Mouse (Mus musculus) layer of hippocampus, adult 2 months (tissue): ENCODE results near the gene Lamb3. TPM values are rescaled to one million over a fixed set of nuclear protein-coding genes. Genes with fewer than 3 reads are reported as not detected.

ENCODE experiments used
- DNase-seq, 2 experiments: peaks; one replicate each; pipeline ENCODE4 v3.0.0; 2022; ENCODE audit warnings: low spot score in 2 of 2
- H3K27ac ChIP-seq: fragments of 200-600 bp; 2 replicates; pipeline ENCODE4 v1.8.1; 2022
- H3K4me3 ChIP-seq: fragments of 200-600 bp; 2 replicates; pipeline ENCODE4 v1.8.1; 2022; ENCODE audit warnings: mild to moderate bottlenecking
- CTCF ChIP-seq: fragments of 200-600 bp; conservative IDR thresholded peaks from 2 replicates; pipeline ENCODE4 v1.8.1; 2022; ENCODE audit warnings: antibody characterized with exemption, mild to moderate bottlenecking, moderate library complexity
- total RNA-seq, 2 experiments: library from RNA; stranded (reverse); gene quantifications; 2 replicates each; pipeline ENCODE4 v1.2.3; 2021

The Lamb3 gene
- total RNA-seq, 2 experiments from 2014 or later = 0.82 to 1.4 TPM

GRCm38 (mm10) chr1:193259559-193259958 is 52.1 kb downstream of the Lamb3 start:
- DNase-seq = no peak
- H3K4me3 ChIP-seq = no peak overlapping the region
- no peak for TF ChIP-seq CTCF
- no peak overlapping the region for H3K27ac ChIP-seq

DNA sequence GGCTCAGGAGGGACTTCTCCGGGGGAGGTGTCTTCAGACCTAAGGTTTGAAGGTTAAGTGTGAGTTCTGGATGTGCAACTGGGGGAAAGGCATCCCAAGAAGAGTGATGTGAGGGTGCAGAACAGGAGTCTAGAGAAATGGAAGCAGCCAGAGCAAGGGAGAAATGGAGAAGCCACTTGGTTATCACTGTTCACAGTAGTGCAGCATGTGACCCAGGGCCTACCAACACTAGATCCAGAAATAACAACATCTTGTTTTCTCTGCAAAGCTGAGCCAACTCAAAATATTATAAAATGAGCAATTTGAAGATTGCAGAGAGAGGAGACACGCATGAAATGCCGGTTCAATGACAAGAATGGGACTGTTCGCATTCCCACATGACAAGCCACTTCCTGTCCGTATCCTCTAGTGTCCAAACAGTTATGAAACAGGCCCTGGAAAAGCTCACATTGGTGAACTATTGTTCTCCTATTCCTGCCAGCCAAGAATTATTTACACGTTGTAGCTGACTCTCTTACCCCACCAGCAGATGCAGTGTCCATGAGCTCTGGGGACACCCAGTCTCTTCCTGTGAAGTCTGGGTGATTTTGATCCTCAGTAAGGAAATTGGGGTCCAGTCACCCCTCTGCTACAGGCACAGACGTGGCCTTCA is 54.5 kb downstream of the Lamb3 start:
- TF ChIP-seq CTCF = no peak
- Histone ChIP-seq H3K27ac (peak overlapping the region; percentile 73), H3K4me3 (no peak overlapping the region)
- DNase-seq = no peak

GRCm38 (mm10) chr1:193263026-193263907 is 55.8 kb downstream of the Lamb3 start:
- DNase-seq = no peak
- peak overlapping the region; percentile 67 for H3K27ac ChIP-seq
- TF ChIP-seq CTCF = no peak
- no peak overlapping the region for H3K4me3 ChIP-seq

- no peak for TF ChIP-seq CTCF
- Histone ChIP-seq H3K27ac (peak within 1 kb of the TSS; percentile 67), H3K4me3 (no peak within 1 kb of the TSS)
- DNase-seq = no peak
Measured at GRCm38 (mm10) chr1:193263955-193264598, 56.6 kb downstream of the Lamb3 start, which contains the start of gene Hsd11b1. Gene Hsd11b1 (minus strand): TSS chr1:193264075.

DNA sequence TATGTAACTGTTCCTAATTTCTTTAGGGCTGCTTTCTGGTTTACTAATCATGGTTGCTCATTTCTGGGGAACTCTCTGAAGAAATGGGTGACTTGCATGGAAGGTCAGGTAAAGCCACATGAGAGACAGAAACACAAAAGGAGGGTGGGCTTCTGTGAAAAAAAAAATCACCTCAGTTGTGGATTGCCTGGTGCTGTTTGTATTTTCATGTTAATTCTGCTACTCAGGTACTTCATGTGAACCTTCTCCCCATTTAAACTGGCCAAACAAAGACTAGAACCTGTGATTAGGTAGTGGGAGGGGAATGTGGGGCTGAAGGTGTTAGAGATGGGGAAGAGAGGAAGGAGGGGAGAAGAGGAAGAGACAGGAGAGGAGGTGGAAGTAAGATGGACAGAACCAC is 58.2 kb downstream of the Lamb3 start:
- no peak overlapping the region for H3K4me3 ChIP-seq
- DNase-seq = no peak
- no peak for TF ChIP-seq CTCF
- H3K27ac ChIP-seq = no peak overlapping the region

- DNase-seq = no peak
- Histone ChIP-seq H3K27ac (peak overlapping the region; percentile 95; the same call in 1 of the 2 replicates), H3K4me3 (peak overlapping the region; percentile 48)
- no peak for TF ChIP-seq CTCF
Measured at GRCm38 (mm10) chr1:193270965-193271763, 63.7 kb downstream of the Lamb3 start.

DNA sequence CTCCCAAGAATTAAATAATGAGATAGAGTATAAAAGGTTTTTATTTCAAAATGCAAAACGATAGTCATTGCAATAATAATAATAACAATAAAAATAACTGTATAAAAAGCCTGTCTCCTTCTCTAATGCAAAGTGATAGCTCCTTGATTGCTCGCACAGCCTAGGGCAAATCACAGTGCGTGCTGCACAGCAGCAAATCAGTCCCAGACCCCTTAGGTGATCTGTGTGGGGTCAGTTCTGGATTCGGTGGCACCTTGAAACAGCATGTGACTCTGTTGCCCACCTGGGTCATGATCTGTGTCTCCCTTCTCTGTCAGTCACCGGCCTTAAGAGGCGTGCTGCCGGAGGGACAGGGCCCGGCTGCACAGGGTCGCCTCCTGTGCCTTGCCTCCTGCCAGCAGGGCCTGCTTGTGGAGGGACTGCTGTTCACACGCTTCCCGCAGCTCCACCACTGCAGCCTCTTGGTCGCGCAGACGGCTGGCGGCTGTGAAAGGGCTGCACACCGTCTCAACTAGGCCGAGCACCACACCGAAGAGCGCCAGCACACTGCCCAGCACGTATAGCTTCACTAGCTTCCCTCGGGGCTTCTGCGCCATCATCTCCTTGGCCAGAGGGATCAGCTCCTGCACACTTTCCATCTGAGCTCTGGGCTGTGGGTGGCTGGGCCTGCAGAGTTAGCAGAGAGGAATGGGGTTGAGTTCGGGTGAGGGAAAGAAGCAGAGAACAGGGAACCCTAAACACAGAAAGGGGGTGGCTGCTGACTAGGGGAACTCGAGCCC is 64.8 kb downstream of the Lamb3 start:
- peak in 1 of 2 experiments; percentile 25 for DNase-seq
- H3K4me3 ChIP-seq = peak overlapping the region; percentile 48
- 0 out of 2 replicates have a peak, but pooled peaks have one; percentile 8 for TF ChIP-seq CTCF
- H3K27ac ChIP-seq = peak overlapping the region; percentile 95

- TF ChIP-seq CTCF = peak; percentile 59
- Histone ChIP-seq H3K4me3 (peak within 1 kb of the TSS; percentile 48), H3K27ac (peak within 1 kb of the TSS; percentile 95)
- DNase-seq = peak; percentile 49 to 70
Measured at GRCm38 (mm10) chr1:193272916-193273601, 65.6 kb downstream of the Lamb3 start, which contains the start of gene G0s2. Gene G0s2 (minus strand): TSS chr1:193273217.

DNA sequence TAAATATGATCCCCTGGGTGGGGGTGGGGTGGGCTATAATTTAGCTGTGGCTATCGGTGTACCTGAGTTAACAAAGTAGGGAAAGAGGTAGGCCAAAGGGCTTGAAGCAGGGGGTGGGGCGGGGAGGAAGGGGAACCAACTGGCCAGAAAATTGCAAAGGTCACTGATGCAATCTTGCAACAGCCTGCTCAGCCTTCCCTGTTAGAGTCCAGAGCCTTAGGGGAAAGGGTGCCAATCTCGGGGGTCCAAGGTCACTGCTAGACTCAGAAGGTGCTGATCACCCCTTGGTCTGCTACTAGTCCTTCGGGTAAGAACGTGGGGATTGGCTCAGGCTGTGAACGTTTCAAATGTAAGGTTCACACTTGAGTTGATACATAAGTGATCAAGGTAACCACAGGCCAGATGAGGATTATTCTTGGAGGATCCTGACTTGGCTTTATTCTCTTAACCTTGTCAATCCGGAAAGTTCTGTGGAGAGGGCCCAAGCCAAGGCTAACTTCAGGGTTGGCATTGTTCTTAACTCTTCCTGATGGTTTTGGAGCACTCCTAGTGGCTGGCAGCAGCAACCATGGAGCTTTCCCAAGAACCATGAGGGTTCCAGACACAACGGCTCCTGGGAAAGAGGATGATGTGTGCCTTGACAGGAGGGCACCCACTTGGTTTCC is 67.0 kb downstream of the Lamb3 start:
- 0 out of 2 replicates have a peak, but pooled peaks have one; percentile 15 for TF ChIP-seq CTCF
- Histone ChIP-seq H3K27ac (no peak overlapping the region), H3K4me3 (no peak overlapping the region)
- no peak for DNase-seq

- no peak for DNase-seq
- no peak for TF ChIP-seq CTCF
- Histone ChIP-seq H3K4me3 (no peak overlapping the region), H3K27ac (no peak overlapping the region)
Measured at GRCm38 (mm10) chr1:193278414-193279045, 71.0 kb downstream of the Lamb3 start.
